Mouse (Mus musculus) heart, embryonic 16.5 days (tissue): ENCODE measurements at regions not wholly inside any gene's neighbourhood (a gene's known extent, or its start where the extent isn't known, plus 50 kb on each side); places are given as distances from the start of the nearest gene placed in this dataset.

ENCODE experiments used
- ATAC-seq: fragments of 200-750 bp; cut with Nextera tagmentation; replicated peaks from 2 replicates; pipeline ENCODE4 v1.8.0; 2017; ENCODE audit warnings: moderate number of reproducible peaks; ENCODE audit not compliant: insufficient read depth, low FRiP score; ENCODE audit errors: extremely low read depth
- H3K27ac ChIP-seq: fragments of 300-500 bp; sonication (generic); 2 replicates; pipeline ENCODE4 v1.5.1; 2014; ENCODE audit warnings: mild to moderate bottlenecking, low read length, control low read depth, moderate library complexity
- H3K27me3 ChIP-seq: fragments of 300-500 bp; sonication (generic); 2 replicates; pipeline ENCODE4 v1.6.1; 2014; ENCODE audit warnings: low read length, mixed read lengths; ENCODE audit not compliant: control insufficient read depth, insufficient read depth
- H3K36me3 ChIP-seq: fragments of 300-500 bp; sonication (generic); 2 replicates; pipeline ENCODE4 v1.6.1; 2014; ENCODE audit not compliant: control insufficient read depth, insufficient read depth
- H3K4me1 ChIP-seq: fragments of 300-500 bp; sonication (generic); 2 replicates; pipeline ENCODE4 v1.6.1; 2014; ENCODE audit warnings: low read length, mixed read lengths; ENCODE audit not compliant: control insufficient read depth, insufficient read depth
- H3K4me2 ChIP-seq: fragments of 300-500 bp; sonication (generic); 2 replicates; pipeline ENCODE4 v1.6.1; 2014; ENCODE audit warnings: low read depth, mild to moderate bottlenecking, control low read depth, low read length
- H3K4me3 ChIP-seq: fragments of 300-500 bp; sonication (generic); 2 replicates; pipeline ENCODE4 v1.5.1; 2014; ENCODE audit warnings: mild to moderate bottlenecking, control low read depth, low read length
- H3K9ac ChIP-seq: fragments of 300-500 bp; sonication (generic); 2 replicates; pipeline ENCODE4 v1.6.1; 2014; ENCODE audit warnings: low read length, control low read depth
- H3K9me3 ChIP-seq: fragments of 300-500 bp; sonication (generic); replicated peaks from 2 replicates; pipeline ENCODE4 v1.6.1; 2016; ENCODE audit warnings: low read length; ENCODE audit not compliant: control insufficient read depth
- WGBS: fragments of 180-500 bp; shearing (Covaris S2); extraction: QIAGEN DNeasy Blood & Tissue Kit; methylation state at CpG from one replicate; pipeline ENCODE4 v1.1.7; 2014; 5-methylcytosine and 5-hydroxymethylcytosine counted together

DNA sequence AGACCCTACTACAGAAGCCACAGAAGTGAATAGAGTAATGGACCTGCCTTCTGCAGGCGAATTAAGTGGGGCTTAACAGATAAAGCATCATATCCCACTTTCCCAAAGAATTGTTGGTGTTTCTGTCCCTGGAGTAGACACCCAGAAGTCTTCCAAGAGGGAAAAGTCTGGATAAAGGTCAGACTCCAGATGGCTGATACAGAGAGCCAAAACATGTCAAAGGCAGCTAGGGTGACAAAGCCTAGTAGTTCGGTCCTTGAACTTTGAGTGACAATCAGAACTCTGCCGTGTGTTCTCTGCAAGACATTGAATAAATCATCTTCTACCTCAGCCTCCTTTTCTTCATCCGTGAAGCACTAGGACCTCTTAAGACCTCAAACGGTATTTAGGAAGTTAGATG lies 185.1 kb upstream of the Klf3 start:
- H3K27me3 ChIP-seq = no peaks in the 10 kb centered on the region
- no peak overlapping the region for H3K27ac ChIP-seq
- WGBS = 62% methylated on average over 5 of the region's 5 CpGs
- no peak overlapping the region for H3K9ac ChIP-seq
- no peaks in the 10 kb centered on the region for H3K36me3 ChIP-seq
- H3K4me1 ChIP-seq = no peaks in the 10 kb centered on the region
- H3K9me3 ChIP-seq = no peaks in the 10 kb centered on the region
- no peak for ATAC-seq
- no peak overlapping the region for H3K4me2 ChIP-seq
- H3K4me3 ChIP-seq = no peak overlapping the region

DNA sequence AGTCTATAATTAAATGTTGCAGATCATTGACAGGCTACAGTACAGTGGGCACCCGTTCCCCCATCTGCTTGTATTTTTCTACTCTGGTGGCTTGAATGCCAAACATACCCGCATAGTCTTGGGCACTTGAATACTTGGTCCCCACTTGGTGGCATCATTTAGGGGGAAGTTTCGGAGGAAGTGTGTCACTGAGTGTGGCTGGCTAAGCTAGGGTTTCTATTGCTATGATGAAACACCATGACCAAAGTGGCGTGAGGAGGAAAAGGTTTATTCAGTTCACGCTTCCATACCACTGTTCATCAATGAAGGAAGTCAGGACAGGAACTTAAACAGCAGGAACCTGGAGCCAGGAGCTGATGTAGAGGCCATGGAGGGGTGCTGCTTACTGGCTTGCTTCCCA lies 183.4 kb upstream of the Klf3 start:
- no peaks in the 10 kb centered on the region for H3K4me1 ChIP-seq
- no peaks in the 10 kb centered on the region for H3K9me3 ChIP-seq
- no peak for ATAC-seq
- no peaks in the 10 kb centered on the region for H3K36me3 ChIP-seq
- no peak overlapping the region for H3K9ac ChIP-seq
- no peaks in the 10 kb centered on the region for H3K27me3 ChIP-seq
- 86% methylated on average over 5 of the region's 5 CpGs for WGBS
- H3K27ac ChIP-seq = no peak overlapping the region
- H3K4me2 ChIP-seq = no peak overlapping the region
- H3K4me3 ChIP-seq = no peak overlapping the region

DNA sequence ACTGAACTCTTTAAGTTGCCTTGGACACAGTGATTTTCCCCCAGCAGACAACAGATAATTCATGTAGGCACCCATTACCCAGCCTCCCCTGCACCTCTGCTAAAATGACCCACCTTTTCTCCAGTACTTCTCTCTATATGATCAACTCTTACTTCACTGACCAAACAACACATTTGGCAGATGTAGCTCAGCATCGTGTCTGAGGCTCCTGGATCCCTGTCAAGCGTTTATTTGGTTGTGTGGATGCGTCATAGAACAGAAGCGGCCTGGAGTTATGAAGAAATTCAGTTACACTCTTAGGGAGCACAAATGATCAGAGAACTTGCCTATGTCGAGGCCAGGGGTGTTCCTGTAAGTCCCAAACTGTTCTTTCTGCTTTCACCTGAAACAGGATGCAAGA lies 182.5 kb upstream of the Klf3 start:
- Histone ChIP-seq H3K4me1 (no peaks in the 10 kb centered on the region), H3K9me3 (no peaks in the 10 kb centered on the region), H3K27ac (no peak overlapping the region), H3K4me3 (no peak overlapping the region), H3K9ac (no peak overlapping the region), H3K36me3 (no peaks in the 10 kb centered on the region), H3K4me2 (no peak overlapping the region), H3K27me3 (no peaks in the 10 kb centered on the region)
- 83% methylated on average over 5 of the region's 5 CpGs for WGBS
- ATAC-seq = no peak

DNA sequence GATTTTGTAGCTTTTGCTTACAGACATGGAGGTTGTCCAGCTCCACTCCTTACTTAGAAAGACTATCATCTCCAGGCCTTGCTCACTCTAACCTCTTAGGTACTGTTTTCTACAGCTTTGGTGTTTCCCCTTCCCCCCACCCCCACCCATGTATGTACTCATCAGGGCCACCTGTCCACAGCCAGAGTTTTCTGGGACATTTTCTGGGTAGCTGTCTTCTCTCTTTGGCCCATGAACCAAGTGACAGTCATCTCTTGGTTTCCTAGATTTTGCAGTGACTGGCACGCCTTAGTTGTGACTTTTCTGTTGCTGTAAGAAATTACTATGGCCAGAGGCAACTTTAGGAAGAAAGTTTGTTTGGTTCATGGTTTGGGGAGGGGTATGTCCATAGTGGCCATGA lies 181.8 kb upstream of the Klf3 start:
- H3K4me2 ChIP-seq = no peak overlapping the region
- H3K9me3 ChIP-seq = no peaks in the 10 kb centered on the region
- no peaks in the 10 kb centered on the region for H3K4me1 ChIP-seq
- H3K9ac ChIP-seq = no peak overlapping the region
- H3K4me3 ChIP-seq = no peak overlapping the region
- no peaks in the 10 kb centered on the region for H3K36me3 ChIP-seq
- no peaks in the 10 kb centered on the region for H3K27me3 ChIP-seq
- WGBS = 83% methylated on average over 1 of the region's 1 CpGs
- ATAC-seq = no peak
- H3K27ac ChIP-seq = no peak overlapping the region

DNA sequence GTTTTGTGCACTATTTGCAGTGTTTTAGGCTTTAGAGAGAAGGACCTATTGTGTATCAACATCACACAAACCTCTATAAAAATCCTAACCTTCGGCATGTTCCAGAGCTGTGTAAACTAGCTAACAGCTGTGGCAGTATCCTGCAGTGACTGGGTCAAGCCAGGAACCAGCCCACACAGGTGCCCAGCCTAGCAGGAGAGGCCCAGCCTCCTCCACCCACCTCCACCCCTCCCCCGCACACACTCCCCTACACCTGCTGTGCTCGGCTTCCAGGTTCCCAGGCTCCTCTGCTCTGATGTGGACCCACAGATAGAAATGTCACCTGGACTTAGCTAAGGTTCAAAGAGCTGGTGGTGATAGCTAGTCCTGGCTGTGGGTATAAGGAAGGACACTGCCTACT lies 179.5 kb upstream of the Klf3 start:
- no peak overlapping the region for H3K4me2 ChIP-seq
- H3K27ac ChIP-seq = no peak overlapping the region; the same call in 1 of the 2 replicates
- ATAC-seq = 0 out of 2 replicates have a peak, but pooled peaks have one; percentile 39
- 64% methylated on average over 3 of the region's 3 CpGs for WGBS
- H3K9me3 ChIP-seq = no peaks in the 10 kb centered on the region
- H3K36me3 ChIP-seq = no peaks in the 10 kb centered on the region
- H3K9ac ChIP-seq = no peak overlapping the region
- H3K4me1 ChIP-seq = no peaks in the 10 kb centered on the region
- H3K4me3 ChIP-seq = no peak overlapping the region
- no peaks in the 10 kb centered on the region for H3K27me3 ChIP-seq

DNA sequence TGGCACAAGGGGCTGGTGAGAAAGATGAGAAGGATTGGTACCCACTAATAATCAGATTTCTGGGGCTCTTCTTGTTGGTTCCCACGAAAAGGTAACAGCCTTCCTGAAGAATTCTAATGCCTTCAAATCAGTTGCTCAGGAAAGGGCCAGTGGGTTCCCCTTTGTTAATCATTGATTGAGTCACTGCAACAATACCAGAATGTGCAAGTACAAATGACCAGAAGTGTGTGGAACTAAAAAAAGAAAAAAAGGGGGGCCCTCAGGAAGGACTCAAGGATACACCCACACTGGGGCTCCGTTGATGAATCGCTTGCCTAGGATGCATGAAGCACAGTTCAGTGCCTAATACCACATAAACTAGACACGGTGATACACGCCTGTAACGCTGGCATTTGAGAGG lies 179.0 kb upstream of the Klf3 start:
- Histone ChIP-seq H3K4me2 (no peak overlapping the region), H3K27me3 (no peaks in the 10 kb centered on the region), H3K4me3 (no peak overlapping the region), H3K36me3 (no peaks in the 10 kb centered on the region), H3K9me3 (no peaks in the 10 kb centered on the region), H3K9ac (no peak overlapping the region), H3K4me1 (no peaks in the 10 kb centered on the region), H3K27ac (no peak overlapping the region)
- ATAC-seq = no peak
- 75% methylated on average over 6 of the region's 6 CpGs for WGBS

DNA sequence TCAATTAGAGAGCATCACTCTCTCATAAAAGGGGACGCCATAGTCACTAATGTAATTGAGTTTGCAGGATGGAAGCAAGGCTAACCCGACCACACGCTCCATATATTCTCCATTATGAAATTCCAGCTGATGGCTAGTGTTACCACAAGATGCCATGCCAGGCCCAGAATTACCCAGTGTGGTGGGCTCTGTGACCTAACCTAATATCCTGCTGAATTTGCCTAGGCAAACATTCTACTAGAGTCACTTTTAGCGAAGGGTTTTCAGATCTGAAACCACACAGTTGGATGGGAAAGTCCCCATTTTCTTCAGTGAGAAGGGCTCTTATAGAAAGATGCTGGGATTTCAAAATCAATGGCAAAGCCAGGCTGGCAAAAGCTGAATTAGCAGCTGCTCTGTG lies 177.8 kb upstream of the Klf3 start:
- Histone ChIP-seq H3K4me3 (no peak overlapping the region), H3K9ac (no peak overlapping the region), H3K36me3 (no peaks in the 10 kb centered on the region), H3K4me1 (no peaks in the 10 kb centered on the region), H3K4me2 (no peak overlapping the region), H3K27ac (no peak overlapping the region), H3K27me3 (no peaks in the 10 kb centered on the region), H3K9me3 (no peaks in the 10 kb centered on the region)
- WGBS = 85% methylated on average over 4 of the region's 4 CpGs
- no peak for ATAC-seq

DNA sequence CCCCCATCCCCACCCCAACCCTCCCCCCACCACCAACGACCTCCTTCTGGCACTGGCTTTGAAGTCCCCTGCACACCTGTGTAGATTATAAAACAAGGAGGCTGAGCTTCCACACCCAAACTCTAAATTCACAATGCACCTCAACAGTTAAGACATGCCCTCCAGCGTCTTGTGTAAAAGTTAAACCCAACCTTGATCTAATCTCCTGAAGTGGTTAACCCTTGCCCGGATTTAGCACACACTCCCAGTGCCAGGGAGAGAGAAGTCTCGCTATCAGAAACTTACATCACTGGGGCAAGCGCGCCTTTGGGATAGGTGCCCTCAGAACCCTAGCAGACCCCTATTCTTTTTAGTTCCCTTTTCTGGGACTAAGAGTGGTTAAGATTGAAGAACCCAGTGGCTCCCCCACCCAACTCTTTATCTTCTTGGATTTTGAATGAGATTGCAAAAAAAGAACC lies 177.3 kb upstream of the Klf3 start:
- 44% methylated on average over 6 of the region's 6 CpGs for WGBS
- Histone ChIP-seq H3K4me1 (no peaks in the 10 kb centered on the region), H3K4me2 (peak overlapping the region; percentile 31; the same call in 1 of the 2 replicates), H3K27ac (peak overlapping the region; percentile 64; the same call in 1 of the 2 replicates), H3K4me3 (no peak overlapping the region), H3K9ac (no peak overlapping the region), H3K36me3 (no peaks in the 10 kb centered on the region), H3K9me3 (no peaks in the 10 kb centered on the region), H3K27me3 (no peaks in the 10 kb centered on the region)
- peak; percentile 37; the same call in 1 of the 2 replicates for ATAC-seq

DNA sequence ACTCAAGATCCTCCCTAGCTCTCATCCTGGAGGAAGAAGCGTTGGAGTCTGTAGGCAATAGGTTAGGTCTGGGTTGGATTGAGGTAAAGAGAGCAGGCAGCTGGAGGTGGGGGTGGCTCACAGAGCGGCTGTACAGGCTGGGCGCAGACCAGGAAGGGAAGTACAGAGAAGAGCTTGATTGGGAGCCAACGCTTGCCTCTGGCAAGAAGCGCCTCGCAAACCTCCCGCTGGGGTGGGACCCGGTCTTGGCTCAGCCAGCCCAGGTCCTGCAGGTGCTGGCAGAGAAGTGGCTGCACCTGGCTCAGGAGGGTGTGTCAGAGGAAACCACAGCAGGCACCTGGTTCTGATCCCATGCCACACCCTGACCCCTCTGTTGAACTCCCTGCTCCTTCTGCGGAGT lies 176.8 kb upstream of the Klf3 start:
- no peaks in the 10 kb centered on the region for H3K4me1 ChIP-seq
- H3K9me3 ChIP-seq = no peaks in the 10 kb centered on the region
- no peaks in the 10 kb centered on the region for H3K36me3 ChIP-seq
- peak overlapping the region; percentile 64; the same call in 1 of the 2 replicates for H3K27ac ChIP-seq
- H3K4me2 ChIP-seq = peak overlapping the region; percentile 31
- no peaks in the 10 kb centered on the region for H3K27me3 ChIP-seq
- ATAC-seq = peak; percentile 64
- WGBS = 29% methylated on average over 9 of the region's 9 CpGs
- no peak overlapping the region for H3K9ac ChIP-seq
- no peak overlapping the region for H3K4me3 ChIP-seq

DNA sequence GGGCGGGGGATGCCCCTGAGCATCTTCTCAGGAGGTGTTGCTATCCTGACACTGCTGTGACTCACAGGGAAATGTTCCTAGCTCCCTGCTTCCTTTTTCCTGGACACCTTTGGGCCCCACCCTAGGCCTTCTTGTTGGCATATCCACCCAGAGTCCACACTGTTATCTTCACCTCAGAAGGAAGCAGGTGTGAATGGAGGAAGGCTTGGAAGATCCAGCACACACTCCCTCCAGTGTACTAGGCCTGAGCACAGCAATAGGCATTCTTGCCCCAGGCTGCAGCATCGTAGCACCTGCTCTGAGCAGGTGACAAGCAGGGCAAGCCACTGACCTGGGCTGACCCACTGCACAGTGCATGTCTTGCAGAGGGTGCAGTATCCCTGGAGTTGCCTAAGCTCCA lies 172.6 kb upstream of the Klf3 start:
- Histone ChIP-seq H3K9me3 (no peaks in the 10 kb centered on the region), H3K27me3 (no peaks in the 10 kb centered on the region), H3K27ac (no peak overlapping the region), H3K4me2 (no peak overlapping the region), H3K36me3 (no peaks in the 10 kb centered on the region), H3K9ac (no peak overlapping the region), H3K4me3 (no peak overlapping the region), H3K4me1 (no peaks in the 10 kb centered on the region)
- WGBS = 84% methylated on average over 2 of the region's 2 CpGs
- ATAC-seq = no peak
